Mouse (Mus musculus) heart, adult 8-10 months (tissue): ENCODE data around the gene Atp2b2. TPM values are rescaled to one million over a fixed set of nuclear protein-coding genes. Genes with fewer than 3 reads are reported as not detected.

Experiments used
- DNase-seq: peaks from one replicate; pipeline ENCODE4 v3.0.0; 2022; ENCODE audit warnings: low spot score
- total RNA-seq, 4 experiments: library from RNA; stranded (reverse); gene quantifications; 2 replicates each; pipeline ENCODE4 v1.2.4; 2022

Atp2b2 gene
- total RNA-seq, 4 experiments from 2014 or later, result 1.0 to 3.0 (median 1.6) TPM

DNA sequence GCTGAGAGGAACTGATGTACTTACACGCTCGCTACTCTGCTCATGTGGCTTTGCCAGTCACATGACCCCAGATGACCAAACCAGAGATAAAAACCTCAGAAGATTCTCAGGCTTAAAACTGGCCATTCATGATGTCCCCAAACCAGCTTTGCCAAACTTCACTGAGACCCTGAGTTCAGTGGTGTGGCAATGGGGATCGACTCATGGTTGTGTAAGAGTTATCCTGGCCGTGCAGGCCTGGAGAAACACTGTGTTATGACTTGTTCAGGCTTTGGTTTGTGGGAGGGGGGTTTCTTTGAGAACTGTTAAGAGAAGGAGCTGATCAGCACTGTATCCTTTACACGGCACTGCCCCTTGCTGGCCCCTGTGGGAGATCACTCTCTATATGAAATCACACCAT, 250.0 kb downstream of the Atp2b2 start:
- DNase-seq, result no peak

DNA sequence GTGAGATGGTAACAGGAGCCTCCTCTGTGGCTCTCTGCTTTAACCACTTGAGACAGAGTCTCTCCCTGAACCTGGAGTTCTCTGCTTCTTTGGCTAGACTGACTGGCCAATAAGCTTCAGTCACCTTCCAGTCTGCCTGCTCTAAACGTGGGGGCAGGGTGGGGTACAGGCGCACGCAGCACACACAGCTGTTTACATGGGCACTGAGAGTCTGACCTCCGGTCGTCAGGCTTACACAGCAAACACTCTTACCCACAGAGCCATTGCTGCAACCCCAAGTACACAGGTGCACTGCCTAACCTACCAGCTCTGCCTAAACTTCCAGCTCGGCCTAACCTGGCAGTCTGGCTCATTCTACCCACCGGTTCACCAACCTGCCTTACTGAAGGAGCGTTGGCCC, 251.4 kb downstream of the Atp2b2 start:
- no peak for DNase-seq

GRCm38 (mm10) chr6:113787459-113787968, 254.9 kb downstream of the Atp2b2 start:
- no peak for DNase-seq

DNA sequence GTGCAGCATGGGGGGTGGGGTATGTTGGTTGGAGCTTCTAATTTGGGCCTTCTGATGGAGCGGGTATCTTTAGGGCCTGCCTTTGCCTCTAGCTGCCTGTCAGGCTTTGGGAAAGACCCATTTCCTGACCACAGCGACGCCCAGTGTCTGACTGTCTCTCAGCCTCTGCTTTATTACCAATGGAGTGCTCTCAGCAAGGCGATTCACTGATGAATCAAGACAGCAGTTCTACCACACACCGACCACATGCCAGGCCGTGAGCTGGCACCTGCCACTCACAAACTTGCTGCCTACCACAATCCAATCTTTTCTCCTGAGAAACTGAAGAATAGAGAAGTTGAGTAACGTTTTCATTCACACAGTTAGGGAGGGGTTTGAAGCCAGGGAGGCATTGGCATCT, 256.8 kb downstream of the Atp2b2 start:
- DNase-seq, result no peak

GRCm38 (mm10) chr6:113778229-113778753, 264.1 kb downstream of the Atp2b2 start:
- DNase-seq, result no peak

DNA sequence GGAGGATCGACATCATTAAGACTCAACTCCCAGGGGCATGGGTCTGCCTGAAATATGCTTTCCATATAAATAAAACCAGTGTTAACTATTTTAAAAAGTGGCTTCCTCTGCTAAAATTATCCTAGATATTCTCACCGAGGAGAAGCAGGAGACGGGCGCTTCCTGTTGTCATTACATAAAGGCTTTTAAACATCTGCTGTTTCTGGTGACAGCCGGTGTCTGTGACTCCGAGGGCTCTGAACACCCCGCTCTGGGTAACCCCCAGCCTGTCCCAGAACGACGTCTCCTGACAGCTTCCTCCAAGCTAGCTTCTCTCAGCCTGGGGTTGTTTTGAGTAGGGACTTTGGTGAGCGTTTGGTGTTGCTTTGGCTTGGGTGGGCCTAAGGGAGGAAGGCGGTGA, 273.6 kb downstream of the Atp2b2 start:
- DNase-seq, result no peak

DNA sequence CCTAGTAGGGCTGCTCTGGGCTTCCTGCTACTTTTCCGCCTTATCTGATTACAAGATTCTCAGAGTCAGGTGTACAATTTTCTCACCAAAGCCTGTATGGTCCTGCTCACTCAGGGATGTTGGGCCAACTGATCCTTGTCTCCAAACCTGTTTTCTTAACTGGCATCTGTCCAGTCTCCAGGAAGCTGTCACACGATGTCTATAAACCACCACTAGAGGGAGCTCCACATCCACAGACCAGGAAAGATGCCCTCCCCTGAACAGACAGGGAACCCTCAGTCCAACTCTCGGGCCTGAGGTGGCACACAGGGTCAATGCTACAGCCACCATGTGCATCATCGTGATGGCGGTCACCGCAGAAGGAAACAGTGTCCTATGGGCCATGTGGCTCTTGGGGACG, 280.8 kb downstream of the Atp2b2 start:
- peak; percentile 57 for DNase-seq

- no peak for DNase-seq
These were observed 293.2 kb downstream of the Atp2b2 start for GRCm38 (mm10) chr6:113749119-113749685.

DNA sequence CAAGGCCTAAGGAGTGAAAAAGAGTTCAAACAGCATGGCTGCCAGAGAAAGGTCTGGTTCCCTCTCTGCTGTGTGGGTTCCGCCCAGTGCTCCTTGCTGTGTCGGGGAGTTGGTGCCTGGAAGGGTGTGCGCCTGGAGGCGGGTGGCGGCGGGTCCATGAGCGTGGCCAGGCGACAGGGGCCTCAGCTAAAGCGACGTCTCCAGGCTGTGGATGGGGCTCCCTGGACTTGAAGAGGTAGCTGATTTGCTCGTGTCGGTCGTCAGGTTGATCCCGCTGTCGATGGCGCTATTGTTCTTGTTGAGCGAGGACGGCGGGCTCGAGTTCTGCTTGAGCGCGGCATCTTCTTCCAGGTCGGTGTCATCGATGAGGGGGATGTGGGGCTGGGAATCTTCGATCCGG, 294.1 kb downstream of the Atp2b2 start:
- DNase-seq, result no peak

GRCm38 (mm10) chr6:113747284-113747683, 295.1 kb downstream of the Atp2b2 start:
- no peak for DNase-seq

- DNase-seq, result no peak
These were observed 297.3 kb downstream of the Atp2b2 start for GRCm38 (mm10) chr6:113745117-113745516.

GRCm38 (mm10) chr6:113743111-113743510, 299.3 kb downstream of the Atp2b2 start:
- no peak for DNase-seq

DNA sequence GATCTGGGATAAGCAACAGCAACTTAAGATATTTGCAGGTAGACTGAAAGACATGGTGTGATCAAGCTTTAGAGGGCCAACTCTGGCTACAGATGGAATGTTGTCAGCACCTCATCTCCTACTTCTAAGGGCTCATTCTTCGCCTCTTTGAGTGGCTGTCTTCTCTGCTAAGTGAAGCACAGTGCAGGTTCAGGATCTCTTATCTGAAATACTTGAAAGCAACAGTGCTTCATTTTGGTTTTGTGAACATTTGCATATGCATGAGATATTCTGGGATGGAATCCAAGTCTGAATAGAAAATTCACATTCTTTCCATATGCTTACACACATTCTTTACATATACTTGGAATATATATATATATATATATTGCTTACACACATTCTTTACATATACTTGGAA, 300.1 kb downstream of the Atp2b2 start:
- DNase-seq, result no peak

DNA sequence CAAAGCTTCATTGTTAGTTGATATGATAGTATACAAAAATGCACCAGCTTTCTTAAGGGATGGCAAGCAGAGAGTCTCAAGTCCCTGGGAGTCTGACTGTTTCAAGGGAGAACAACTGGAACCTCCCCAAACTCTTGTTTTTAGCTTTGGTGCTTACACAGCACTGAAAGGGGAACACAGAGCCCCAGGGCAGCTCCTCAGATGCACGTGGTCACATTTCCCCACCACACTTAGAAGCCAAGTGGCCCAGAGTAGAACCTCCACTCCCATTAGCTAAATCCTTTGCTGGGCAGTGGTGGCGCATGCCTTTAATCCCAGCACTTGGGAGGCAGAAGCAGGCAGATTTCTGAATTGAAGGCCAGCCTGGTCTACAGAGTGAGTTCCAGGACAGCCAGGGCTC, 301.0 kb downstream of the Atp2b2 start:
- peak; percentile 15 for DNase-seq

DNA sequence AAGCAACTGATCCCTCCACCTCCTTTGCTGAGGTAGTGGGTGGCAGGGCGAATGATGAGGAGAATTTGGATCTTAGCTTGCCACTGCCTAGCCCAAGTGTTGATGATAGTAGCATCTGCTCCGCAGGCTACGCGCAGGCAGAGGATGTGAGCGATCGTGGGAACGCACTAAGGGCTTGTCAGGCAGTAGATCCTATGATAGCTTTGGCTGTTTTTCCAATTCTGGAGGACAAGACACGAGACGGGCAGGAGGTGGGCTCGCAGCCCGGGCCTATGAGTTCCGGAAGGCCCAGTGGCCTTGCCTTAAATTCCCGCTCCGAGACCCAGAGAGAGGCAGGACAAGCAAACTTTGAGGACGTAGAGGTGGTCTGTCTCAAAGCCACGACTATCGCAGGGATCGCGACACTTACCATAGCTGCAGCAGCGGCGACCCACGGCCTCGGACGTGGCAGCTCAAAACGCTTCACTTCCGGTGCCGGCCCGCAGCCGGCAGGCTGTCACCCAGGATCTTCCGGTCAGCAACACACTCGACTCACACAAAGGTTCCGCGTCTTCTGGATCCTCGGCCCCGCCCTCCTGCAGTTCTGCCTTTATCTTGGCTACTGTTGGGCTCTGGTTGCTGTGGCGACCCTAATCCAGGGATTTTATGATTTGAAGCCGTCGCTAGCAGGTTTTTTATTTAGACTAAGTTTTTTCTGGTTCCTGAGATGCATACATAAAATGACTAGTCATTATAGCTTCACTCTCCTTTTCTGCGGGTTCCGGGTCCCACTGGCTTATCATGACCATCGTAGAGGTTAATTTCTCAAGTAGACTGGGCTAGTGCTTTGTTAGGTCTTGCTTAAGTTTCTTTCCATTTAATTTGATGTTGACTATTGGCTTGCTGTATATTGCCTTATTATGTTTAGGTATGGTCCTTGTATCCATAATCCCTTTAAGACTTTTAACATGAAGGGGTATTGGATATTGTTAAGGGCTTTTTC, 301.9 kb downstream of the Atp2b2 start, which contains the start of gene Sec13:
Gene Sec13, minus strand, starts transcription at position 508 of the 982 bp plus-strand sequence.
- peak; percentile 84 for DNase-seq

DNA sequence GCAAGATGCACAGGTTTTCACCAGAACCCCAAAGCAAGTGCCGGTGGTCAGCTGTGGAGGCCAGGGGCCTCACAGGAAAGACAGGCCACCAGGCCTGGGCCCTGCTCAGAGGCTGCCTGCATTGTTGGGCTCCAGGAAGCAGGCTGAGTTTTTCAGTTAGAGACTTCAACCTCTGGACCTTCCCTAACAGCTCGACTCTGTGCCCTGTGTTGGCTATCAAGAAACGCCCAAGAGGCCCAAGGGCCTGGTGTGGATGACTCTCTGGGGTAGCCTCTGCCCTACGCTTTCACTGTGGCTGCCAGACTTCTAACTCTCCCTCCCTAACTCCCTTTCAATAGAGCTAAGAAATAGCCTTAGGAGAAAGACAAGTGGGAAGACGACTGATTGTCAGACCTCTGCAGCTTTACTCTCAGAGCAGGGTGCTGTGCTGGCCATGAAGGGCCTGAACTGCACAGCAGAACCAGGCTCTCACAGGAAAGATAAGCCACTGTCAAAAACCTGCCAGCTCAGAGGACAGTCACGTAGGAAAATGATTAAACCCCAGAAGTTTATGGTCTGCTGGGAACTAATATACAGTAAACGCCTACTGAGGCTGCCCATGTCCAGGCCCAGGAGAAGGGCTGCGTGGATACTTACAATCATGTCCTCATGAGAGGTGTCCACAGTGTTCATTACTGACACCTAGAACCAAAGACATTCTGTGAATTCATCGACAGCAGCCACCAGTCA, 304.9 kb downstream of the Atp2b2 start:
- no peak for DNase-seq

DNA sequence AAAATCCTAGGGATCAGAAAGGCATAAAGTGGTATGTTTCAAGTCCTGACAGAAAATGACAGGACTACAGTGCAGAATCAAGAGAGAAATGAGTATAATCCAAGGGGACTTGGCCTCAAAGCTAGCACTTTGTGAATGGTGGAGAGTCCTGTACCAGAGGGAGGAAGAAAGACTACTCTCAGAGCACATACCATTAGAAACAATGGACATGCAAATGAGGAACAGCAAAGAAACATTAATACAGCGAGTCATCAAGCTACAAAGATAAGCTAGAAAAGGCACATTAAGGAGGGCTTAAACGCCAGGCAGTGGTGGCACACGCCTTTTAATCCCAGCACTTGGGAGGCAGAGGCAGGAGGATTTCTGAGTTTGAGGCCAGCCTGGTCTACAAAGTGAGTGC, 311.1 kb downstream of the Atp2b2 start:
- DNase-seq, result no peak

DNA sequence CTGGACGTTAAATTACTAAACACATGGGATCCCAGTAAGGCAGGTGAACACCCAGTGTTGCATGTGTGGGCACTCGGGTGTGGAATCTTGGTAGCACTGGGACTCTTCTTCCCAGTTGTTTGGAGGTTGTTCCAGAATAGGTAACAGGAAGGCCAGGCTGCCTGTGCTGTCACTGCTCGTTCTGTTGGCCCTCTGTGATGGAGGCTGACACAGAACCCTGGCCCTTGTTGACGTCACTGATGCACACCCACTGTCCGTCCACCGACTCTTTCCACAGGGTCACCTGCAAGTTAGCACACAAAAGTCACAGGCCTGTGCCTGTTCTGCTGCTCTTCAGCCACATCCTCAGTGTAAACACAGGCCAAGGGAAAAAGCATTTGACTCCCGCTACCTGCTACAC, 314.2 kb downstream of the Atp2b2 start:
- no peak for DNase-seq

DNA sequence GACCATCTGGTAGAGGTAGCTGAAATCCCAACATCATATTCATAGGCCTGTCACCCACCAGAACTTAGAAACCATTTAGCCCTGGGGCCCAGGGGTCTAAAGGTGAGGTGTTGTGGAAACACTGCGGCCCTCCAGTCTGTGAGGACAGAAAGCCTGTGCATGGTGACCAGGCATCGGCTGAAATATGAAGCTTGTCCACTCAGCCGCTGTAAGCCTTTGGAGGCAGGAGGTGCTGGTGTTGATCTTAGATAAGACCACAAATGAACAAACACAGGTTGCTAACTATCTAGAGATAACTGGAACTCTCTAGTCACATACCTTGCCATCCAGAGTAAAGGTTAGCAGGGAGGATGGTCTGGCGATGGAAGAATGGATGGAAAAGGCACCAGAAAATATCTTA, 321.4 kb downstream of the Atp2b2 start:
- DNase-seq, result no peak

- DNase-seq, result no peak
These were observed 322.5 kb downstream of the Atp2b2 start, which contains the start of gene Ghrl for GRCm38 (mm10) chr6:113719878-113720277. Gene Ghrl, minus strand, starts transcription at chr6:113719880.

DNA sequence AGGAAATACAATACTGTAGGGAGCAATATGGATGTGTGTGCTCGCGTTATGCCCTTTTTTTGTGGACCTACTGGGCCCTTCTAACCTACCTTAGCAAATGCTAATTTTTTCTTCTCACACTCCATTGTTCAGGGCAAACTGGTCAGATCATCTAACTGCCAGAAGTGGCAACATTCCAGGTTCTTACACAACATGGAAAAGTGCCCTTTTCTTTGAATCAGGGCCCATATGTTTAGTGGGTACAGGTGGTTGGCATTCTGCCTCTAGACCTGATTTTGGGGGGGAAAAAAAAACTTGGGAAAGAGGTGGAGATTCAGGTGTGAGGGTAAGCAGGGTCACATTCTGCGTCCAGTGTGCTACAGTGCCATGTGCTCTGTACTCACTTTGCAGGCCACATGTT, 324.9 kb downstream of the Atp2b2 start:
- DNase-seq, result no peak

- DNase-seq, result no peak
These were observed 327.6 kb downstream of the Atp2b2 start for GRCm38 (mm10) chr6:113714797-113715196.
